Mouse (Mus musculus): Measurements from ENCODE around the gene Smo.
"Not testable (repeated sequence)": the region's sequence is repeated elsewhere in the genome, so short reads cannot be mapped to it uniquely, and the experiment has no call there.

Gene Smo

GRCm38 (mm10) chr6:29726576-29727200 is 8.6 kb upstream of the Smo start:
- no peak for DNase-seq (ENCODE audit: low spot score)

- no peak for DNase-seq (ENCODE audit: low spot score)
These were observed 7.3 kb upstream of the Smo start for GRCm38 (mm10) chr6:29728035-29728434.

- no peak for DNase-seq (ENCODE audit: low spot score)
These were observed 5.8 kb upstream of the Smo start for GRCm38 (mm10) chr6:29729491-29729890.

- peak; percentile 68 for DNase-seq (ENCODE audit: low spot score)
These were observed 567 bp downstream of the Smo start for GRCm38 (mm10) chr6:29735689-29736451.

- no peak for DNase-seq (ENCODE audit: low spot score)
These were observed 1.5 kb downstream of the Smo start for GRCm38 (mm10) chr6:29736610-29737458.

- no peak for DNase-seq (ENCODE audit: low spot score)
These were observed 16.3 kb downstream of the Smo start for GRCm38 (mm10) chr6:29751466-29752152.

- no peak for DNase-seq (ENCODE audit: low spot score)
These were observed 18.0 kb downstream of the Smo start for GRCm38 (mm10) chr6:29753336-29753735.

- DNase-seq (ENCODE audit: low spot score), result no peak
These were observed 20.7 kb downstream of the Smo start for GRCm38 (mm10) chr6:29756001-29756400.

GRCm38 (mm10) chr6:29756476-29756875 is 21.2 kb downstream of the Smo start:
- DNase-seq (ENCODE audit: low spot score), result no peak

- no peak for DNase-seq (ENCODE audit: low spot score)
These were observed 23.1 kb downstream of the Smo start for GRCm38 (mm10) chr6:29758417-29758816.

- no peak for DNase-seq (ENCODE audit: low spot score)
These were observed 23.8 kb downstream of the Smo start for GRCm38 (mm10) chr6:29759012-29759679.

- not testable (repeated sequence) for DNase-seq (ENCODE audit: low spot score)
These were observed 25.1 kb downstream of the Smo start for GRCm38 (mm10) chr6:29760397-29760796.

GRCm38 (mm10) chr6:29761282-29761681 is 26.0 kb downstream of the Smo start:
- DNase-seq (ENCODE audit: low spot score), result no peak

- DNase-seq (ENCODE audit: low spot score), result no peak
These were observed 27.2 kb downstream of the Smo start for GRCm38 (mm10) chr6:29762524-29762923.

GRCm38 (mm10) chr6:29766874-29767273 is 31.6 kb downstream of the Smo start:
- DNase-seq (ENCODE audit: low spot score), result no peak

GRCm38 (mm10) chr6:29767813-29768660 is 32.7 kb downstream of the Smo start, which contains the start of gene Ahcyl2:
Gene Ahcyl2 (plus strand): TSS chr6:29768011.
- DNase-seq (ENCODE audit: low spot score), result peak; percentile 97

- peak; percentile 74 for DNase-seq (ENCODE audit: low spot score)
These were observed 33.6 kb downstream of the Smo start for GRCm38 (mm10) chr6:29768791-29769441.

- no peak for DNase-seq (ENCODE audit: low spot score)
These were observed 35.5 kb downstream of the Smo start for GRCm38 (mm10) chr6:29770672-29771321.

GRCm38 (mm10) chr6:29772236-29772635 is 36.9 kb downstream of the Smo start:
- no peak for DNase-seq (ENCODE audit: low spot score)

All from testis, postnatal 14 days (tissue).